Mouse (Mus musculus) telencephalon, adult 2 months (tissue): ENCODE results near the gene Scgb1b20.
"Not testable (repeated sequence)": the region's sequence is repeated elsewhere in the genome, so short reads cannot be mapped to it uniquely, and the experiment has no call there.

Experiments used
- DNase-seq: peaks from one replicate; pipeline ENCODE4 v3.0.0-alpha.2; 2011; ENCODE audit warnings: low read depth, low spot score

Scgb1b20 gene

GRCm38 (mm10) chr7:33372934-33373333 lies at the start of gene Scgb1b20:
Gene Scgb1b20 (plus strand): TSS chr7:33373234.
- DNase-seq = not testable (repeated sequence)

GRCm38 (mm10) chr7:33366222-33366621 lies 6.8 kb upstream of the Scgb1b20 start, which contains the start of gene Scgb2b20:
Gene Scgb2b20 (minus strand): TSS chr7:33366322.
- not testable (repeated sequence) for DNase-seq

- not testable (repeated sequence) for DNase-seq
These were observed 26.7 kb downstream of the Scgb1b20 start for GRCm38 (mm10) chr7:33399749-33400148.

GRCm38 (mm10) chr7:33401650-33402049 lies 28.6 kb downstream of the Scgb1b20 start:
- DNase-seq = no peak

GRCm38 (mm10) chr7:33409681-33410080 lies 36.6 kb downstream of the Scgb1b20 start:
- not testable (repeated sequence) for DNase-seq
